Mouse (Mus musculus) urinary bladder, postnatal 14 days (tissue): Measurements from ENCODE around the gene Plekha6.

Source experiments
- DNase-seq: peaks from one replicate; pipeline ENCODE4 v3.0.0; 2021; ENCODE audit warnings: low spot score

Plekha6 gene

DNA sequence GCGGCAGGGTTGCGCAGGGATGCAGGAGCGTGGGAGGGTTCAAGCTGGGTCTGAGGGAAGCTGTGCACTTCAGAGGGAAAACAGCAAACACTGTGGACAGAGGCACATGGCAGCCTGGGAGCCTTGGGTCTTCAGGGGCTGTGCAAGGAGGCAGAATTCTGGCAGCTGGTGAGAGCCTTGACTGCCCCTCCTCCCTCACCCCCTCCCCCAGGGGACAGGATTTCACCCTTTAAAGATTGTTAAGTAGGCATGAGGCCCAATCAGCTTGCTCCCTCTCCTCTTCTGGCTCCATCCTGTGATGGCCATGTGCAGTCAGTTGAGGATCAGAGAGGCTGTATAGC is 51.3 kb downstream of the Plekha6 start:
- no peak for DNase-seq

GRCm38 (mm10) chr1:133215753-133216152 is 51.7 kb downstream of the Plekha6 start:
- DNase-seq: no peak

DNA sequence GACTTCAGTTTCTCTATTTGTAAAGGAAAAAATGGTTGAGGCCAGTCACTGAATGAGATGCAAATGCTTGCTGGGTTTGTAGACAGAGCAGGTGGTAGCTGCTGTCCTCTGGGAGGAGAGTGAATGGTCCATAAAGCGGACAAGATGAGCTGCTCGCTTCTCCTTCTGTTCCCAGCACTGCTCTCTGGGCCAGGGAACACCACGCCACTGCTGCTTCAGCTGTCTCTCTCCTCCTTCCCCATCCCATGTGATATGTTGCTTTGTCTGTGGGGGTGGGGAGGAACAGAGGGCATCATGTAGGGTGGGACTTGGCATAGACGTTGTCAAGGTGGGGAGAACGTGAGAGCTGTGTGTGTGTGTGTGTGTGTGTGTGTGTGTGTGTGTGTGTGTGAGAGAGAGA is 53.0 kb downstream of the Plekha6 start:
- DNase-seq: no peak

DNA sequence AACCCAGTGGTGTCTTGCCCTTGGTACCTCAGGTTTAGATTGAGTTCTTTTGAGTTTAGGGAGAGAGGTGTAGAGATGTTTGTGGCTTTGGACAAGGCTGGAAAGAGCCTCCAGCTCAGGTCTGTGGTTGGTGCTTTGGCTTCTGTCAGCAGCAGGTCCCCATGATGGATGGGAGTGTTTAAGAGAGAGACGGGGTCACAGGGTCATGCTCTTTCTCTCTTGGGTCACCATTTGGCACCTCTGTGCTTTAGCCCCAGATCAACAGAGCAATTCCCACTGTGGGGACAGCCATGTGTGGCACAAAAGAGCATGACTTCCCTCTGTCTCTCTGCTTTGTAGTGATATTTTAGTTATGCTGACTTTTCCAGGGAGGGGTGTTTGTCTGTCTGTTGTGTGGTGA is 55.1 kb downstream of the Plekha6 start:
- no peak for DNase-seq

DNA sequence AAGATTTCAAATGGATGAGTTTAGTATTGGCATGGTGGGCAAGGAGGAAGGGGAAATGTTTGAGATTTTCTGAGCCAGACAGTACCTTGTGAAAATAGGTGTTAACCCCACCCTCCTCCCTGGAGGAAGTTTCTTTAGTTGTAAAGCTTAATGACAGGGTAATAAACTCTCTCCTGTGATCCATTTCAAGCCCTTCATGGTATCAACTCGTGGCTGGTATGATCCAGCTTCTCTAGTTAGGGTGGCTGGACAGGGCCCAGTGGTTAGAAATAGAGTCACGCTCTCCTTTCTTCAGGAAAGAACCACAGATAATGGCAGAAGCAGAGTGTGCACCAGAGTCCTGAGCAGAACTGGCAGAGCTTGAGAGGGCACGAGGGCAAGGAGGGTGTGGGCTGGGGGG is 57.4 kb downstream of the Plekha6 start:
- no peak for DNase-seq

- no peak for DNase-seq
Observed at GRCm38 (mm10) chr1:133222445-133222995, 58.5 kb downstream of the Plekha6 start.

- no peak for DNase-seq
Observed at GRCm38 (mm10) chr1:133224674-133225073, 60.7 kb downstream of the Plekha6 start.

GRCm38 (mm10) chr1:133225137-133225536 is 61.1 kb downstream of the Plekha6 start:
- DNase-seq: no peak

GRCm38 (mm10) chr1:133225561-133225960 is 61.6 kb downstream of the Plekha6 start:
- DNase-seq: no peak

- DNase-seq: peak; percentile 70
Observed at GRCm38 (mm10) chr1:133225963-133226660, 62.1 kb downstream of the Plekha6 start.

GRCm38 (mm10) chr1:133226928-133227327 is 62.9 kb downstream of the Plekha6 start:
- peak; percentile 82 for DNase-seq

DNA sequence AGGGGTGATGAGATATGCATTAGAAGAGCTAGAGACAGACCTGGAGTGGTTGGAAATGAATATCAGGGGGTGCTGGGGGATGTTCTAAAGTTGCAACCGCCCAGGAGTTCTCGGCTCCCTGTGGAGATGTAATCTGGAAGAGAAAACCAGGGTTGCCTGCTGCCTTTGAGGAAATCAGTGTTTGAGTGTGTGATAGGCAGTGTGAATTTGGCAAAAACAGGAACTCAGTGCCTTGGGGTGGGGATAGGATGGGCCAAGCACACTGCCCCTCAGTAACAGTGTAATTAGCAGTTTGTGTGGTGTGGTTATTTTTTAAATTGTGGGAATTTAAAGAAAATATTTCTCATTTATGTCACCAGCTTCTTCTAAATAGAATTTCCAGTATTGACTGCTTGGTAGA is 63.4 kb downstream of the Plekha6 start:
- DNase-seq: no peak

DNA sequence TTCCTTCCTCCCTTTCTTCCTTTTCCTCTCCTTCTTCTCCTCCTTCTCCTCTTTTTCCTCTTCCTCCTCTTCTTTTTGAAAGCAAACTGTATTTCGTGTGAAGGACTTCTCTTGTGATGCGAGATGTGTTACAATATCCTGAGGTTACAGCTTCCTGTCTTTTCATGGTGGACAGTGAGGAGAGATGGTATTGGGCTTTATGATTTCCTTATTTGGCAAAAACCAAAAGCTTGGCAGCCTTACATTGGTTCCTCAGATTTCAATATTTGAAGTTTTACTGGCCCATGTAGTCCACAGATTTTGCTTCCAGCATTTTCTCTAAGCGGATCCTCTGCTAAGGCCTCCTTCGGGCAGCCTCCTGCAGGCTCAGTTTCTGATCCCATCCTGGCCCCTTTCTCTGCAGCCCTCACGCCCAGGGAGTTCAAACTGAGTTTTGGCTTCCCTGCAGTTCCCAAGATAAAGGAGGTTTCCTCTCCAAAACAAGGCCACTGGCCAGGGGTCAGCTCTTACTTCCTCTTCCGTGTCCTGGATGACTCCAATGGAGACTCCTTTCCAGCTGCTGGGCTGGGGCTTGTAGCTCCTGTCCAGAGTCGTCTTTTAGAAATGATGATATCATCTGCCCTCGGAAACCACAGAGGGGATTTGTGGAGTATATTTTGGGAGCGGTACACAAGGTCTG is 64.9 kb downstream of the Plekha6 start:
- DNase-seq: no peak

DNA sequence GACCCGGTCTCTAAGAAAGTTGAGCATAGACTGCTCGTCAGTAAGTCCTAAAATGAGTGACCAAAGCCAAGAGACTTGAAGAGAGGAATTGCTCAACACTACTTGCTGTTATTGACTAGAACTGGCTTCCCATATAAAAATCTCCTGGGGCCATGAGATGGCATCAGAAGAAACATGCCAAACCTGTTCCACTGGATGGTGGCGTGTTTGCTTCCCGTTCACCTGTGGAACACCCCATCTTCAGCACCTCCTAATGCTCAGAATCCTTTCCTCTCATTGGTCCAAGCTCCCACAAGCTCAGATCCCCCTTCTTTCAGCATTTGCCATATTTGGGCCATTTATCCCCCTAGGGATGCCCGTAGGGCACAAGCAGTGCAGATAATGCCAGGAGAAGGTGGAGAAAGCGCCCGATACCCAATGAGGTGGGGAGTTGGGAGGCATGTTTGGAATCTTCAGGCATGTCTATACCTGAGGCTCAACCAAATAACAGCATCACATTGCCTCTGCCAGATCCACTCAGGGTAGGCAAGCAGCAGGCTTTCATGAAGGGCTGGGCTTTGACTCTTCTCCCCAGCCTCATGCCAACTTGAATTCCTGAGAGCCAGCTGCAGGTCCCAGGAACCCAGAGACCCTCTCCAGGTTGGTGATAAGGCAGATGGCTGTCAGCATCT is 67.6 kb downstream of the Plekha6 start:
- DNase-seq: peak; percentile 84

DNA sequence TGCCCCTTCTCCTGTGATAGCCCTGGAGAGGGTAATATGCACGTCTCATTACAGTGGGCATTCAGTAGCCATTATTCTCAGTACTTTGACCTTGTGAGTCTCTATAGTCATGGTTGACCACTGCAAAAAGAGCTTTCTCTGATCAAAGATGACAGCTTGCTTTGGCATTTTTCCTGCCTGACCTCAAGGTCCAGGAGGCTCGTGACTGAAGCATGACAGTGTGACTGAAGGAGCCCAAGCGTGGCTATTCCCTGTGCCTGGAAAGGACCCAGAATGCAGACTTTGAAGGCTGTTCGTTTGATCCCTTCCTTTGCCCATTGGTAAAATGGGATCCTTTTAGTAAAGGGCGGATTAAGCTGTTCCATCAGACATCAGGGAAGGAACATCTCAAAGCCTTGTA is 71.9 kb downstream of the Plekha6 start:
- DNase-seq: no peak

DNA sequence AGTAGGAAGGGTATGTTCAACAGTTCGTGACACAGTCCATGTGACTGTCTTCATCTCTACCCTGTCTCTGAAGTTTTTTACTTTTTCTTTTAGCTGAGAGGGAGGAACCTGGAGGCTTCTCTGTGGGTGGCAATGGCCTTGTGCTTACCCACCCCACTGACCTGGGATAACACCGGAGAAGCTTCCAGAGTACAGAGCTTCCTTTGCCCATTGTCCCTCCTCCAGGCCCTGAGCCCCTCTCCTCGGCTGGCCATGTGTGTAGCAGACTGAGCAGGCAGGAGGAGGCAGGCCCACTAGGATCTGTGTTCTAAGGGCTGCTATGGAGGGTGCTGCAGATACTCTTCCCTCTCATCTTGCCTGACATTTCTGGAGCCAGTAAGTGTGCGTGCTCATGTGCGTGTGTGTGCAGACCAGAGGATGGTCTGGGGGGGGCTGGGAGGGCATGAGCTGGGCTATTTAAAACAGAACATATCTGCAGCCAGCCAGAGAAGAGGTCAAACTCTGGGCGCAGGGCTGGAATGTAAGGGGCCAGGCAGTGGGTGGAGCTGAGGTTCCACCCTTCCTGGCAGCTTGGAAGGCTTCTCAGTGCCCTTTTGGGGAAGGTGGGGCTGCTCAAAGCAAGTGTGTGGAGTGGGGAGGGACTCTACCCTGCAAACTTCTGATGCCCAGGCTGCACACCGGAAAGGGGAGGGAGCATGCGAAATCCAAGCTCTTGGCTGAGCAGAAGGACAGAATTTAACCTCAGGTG is 72.9 kb downstream of the Plekha6 start:
- DNase-seq: peak; percentile 60

GRCm38 (mm10) chr1:133237670-133238069 is 73.7 kb downstream of the Plekha6 start:
- DNase-seq: peak; percentile 65

DNA sequence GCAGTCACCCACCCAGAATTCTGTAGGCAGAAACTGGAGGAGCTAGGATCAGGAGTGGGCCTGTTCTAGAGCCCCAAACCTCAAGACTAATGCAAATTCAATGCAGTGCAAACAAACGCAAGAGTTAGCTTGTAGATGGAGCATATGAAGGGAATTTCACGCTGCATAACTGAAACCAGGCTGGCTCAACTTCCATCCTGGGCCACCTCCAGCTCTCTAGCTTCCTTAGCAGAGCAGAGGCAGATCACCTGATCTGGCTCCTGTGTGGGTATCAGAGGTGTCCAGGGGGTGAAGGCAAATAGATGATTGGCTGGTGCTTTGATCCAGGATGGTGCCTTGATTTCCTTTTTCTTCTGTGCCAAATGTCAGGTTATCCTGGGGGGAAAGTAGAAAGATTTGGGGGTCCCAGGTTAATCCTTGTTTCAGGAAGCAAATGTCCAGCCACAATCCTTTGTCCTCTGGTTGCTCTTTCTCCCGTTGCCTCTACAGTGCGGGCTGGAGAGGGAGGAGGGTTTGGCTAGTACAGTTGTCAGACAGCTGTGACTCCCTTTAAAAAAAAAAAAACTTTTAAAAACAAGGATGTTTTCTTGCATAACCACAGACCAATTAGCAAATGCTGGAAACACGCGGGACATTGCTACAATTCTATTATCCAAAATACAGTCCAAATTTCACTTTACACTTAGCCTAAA is 75.3 kb downstream of the Plekha6 start:
- no peak for DNase-seq

- DNase-seq: no peak
Observed at GRCm38 (mm10) chr1:133239813-133240160, 75.8 kb downstream of the Plekha6 start.

- peak; percentile 74 for DNase-seq
Observed at GRCm38 (mm10) chr1:133240881-133241280, 76.9 kb downstream of the Plekha6 start.

- no peak for DNase-seq
Observed at GRCm38 (mm10) chr1:133244668-133245067, 80.7 kb downstream of the Plekha6 start.
